Mouse (Mus musculus): ENCODE data around the gene Vmn1r40. TPM values are rescaled to one million over a fixed set of nuclear protein-coding genes. Genes with fewer than 3 reads are reported as not detected.

Vmn1r40 gene
- polyA plus RNA-seq, 1 experiment from 2014 or later = not detected

GRCm38 (mm10) chr6:89665155-89665554 lies 42.2 kb upstream of the Vmn1r40 start:
- no peak overlapping the region for H3K4me2 ChIP-seq (replicated peaks; ENCODE audit: low read depth)
- ATAC-seq (ENCODE audit: low FRiP score, low TSS enrichment) (no peak), DNase-seq (ENCODE audit: low spot score) (no peak)
- H3K27ac ChIP-seq (replicated peaks) = no peak overlapping the region
- H3K9ac ChIP-seq (ENCODE audit: low read length) = no peak overlapping the region
- TF ChIP-seq CTCF (IDR thresholded peaks at IDR 0.05; ENCODE audit: low read depth) = no peak
- no peak for TF ChIP-seq EP300 (optimal IDR thresholded peaks at IDR 0.05)
- no peaks in the 10 kb centered on the region for H3K9me3 ChIP-seq (ENCODE audit: control insufficient read depth, low read length)
- H3K4me3 ChIP-seq (ENCODE audit: low read depth, low read length) = no peak overlapping the region
- WGBS = 63% methylated on average over 8 of the region's 8 CpGs
- H3K36me3 ChIP-seq (ENCODE audit: control insufficient read depth, insufficient read depth, low read length) = peaks cover 3% of the 10 kb centered on the region
- H3K4me1 ChIP-seq (replicated peaks; ENCODE audit: control insufficient read depth, insufficient read depth) = no peaks in the 10 kb centered on the region
- no peaks in the 10 kb centered on the region for H3K27me3 ChIP-seq (ENCODE audit: control insufficient read depth, insufficient read depth, low read length)

- ATAC-seq (ENCODE audit: low FRiP score, low TSS enrichment) (no peak), DNase-seq (ENCODE audit: low spot score) (no peak)
- H3K4me1 ChIP-seq (replicated peaks; ENCODE audit: control insufficient read depth, insufficient read depth) = no peaks in the 10 kb centered on the region
- H3K9me3 ChIP-seq (ENCODE audit: control insufficient read depth, low read length) = no peaks in the 10 kb centered on the region
- no peak overlapping the region for H3K4me2 ChIP-seq (replicated peaks; ENCODE audit: low read depth)
- H3K4me3 ChIP-seq (ENCODE audit: low read depth, low read length) = no peak overlapping the region
- H3K27me3 ChIP-seq (ENCODE audit: control insufficient read depth, insufficient read depth, low read length) = no peaks in the 10 kb centered on the region
- peaks cover 3% of the 10 kb centered on the region for H3K36me3 ChIP-seq (ENCODE audit: control insufficient read depth, insufficient read depth, low read length)
- TF ChIP-seq CTCF (IDR thresholded peaks at IDR 0.05; ENCODE audit: low read depth) = no peak
- no peak for TF ChIP-seq EP300 (optimal IDR thresholded peaks at IDR 0.05)
- WGBS = 83% methylated on average over 7 of the region's 7 CpGs
- no peak overlapping the region for H3K9ac ChIP-seq (ENCODE audit: low read length)
- H3K27ac ChIP-seq (replicated peaks) = no peak overlapping the region
These were observed 41.7 kb upstream of the Vmn1r40 start for GRCm38 (mm10) chr6:89665667-89666066.

GRCm38 (mm10) chr6:89666976-89667375 lies 40.4 kb upstream of the Vmn1r40 start:
- DNase-seq (ENCODE audit: low spot score) (no peak), ATAC-seq (ENCODE audit: low FRiP score, low TSS enrichment) (no peak)
- no peaks in the 10 kb centered on the region for H3K4me1 ChIP-seq (replicated peaks; ENCODE audit: control insufficient read depth, insufficient read depth)
- 76% methylated on average over 3 of the region's 3 CpGs for WGBS
- no peaks in the 10 kb centered on the region for H3K9me3 ChIP-seq (ENCODE audit: control insufficient read depth, low read length)
- no peaks in the 10 kb centered on the region for H3K27me3 ChIP-seq (ENCODE audit: control insufficient read depth, insufficient read depth, low read length)
- no peak overlapping the region for H3K9ac ChIP-seq (ENCODE audit: low read length)
- no peak overlapping the region for H3K4me3 ChIP-seq (ENCODE audit: low read depth, low read length)
- TF ChIP-seq CTCF (IDR thresholded peaks at IDR 0.05; ENCODE audit: low read depth) (no peak), EP300 (optimal IDR thresholded peaks at IDR 0.05) (no peak)
- H3K36me3 ChIP-seq (ENCODE audit: control insufficient read depth, insufficient read depth, low read length) = peaks cover 3% of the 10 kb centered on the region
- no peak overlapping the region for H3K4me2 ChIP-seq (replicated peaks; ENCODE audit: low read depth)
- H3K27ac ChIP-seq (replicated peaks) = no peak overlapping the region

GRCm38 (mm10) chr6:89669556-89669955 lies 37.8 kb upstream of the Vmn1r40 start:
- DNase-seq (ENCODE audit: low spot score) (no peak), ATAC-seq (ENCODE audit: low FRiP score, low TSS enrichment) (no peak)
- H3K27me3 ChIP-seq (ENCODE audit: control insufficient read depth, insufficient read depth, low read length) = no peaks in the 10 kb centered on the region
- WGBS = 82% methylated on average over 6 of the region's 6 CpGs
- TF ChIP-seq CTCF (IDR thresholded peaks at IDR 0.05; ENCODE audit: low read depth) (no peak), EP300 (optimal IDR thresholded peaks at IDR 0.05) (no peak)
- no peak overlapping the region for H3K27ac ChIP-seq (replicated peaks)
- no peak overlapping the region for H3K4me2 ChIP-seq (replicated peaks; ENCODE audit: low read depth)
- no peak overlapping the region for H3K9ac ChIP-seq (ENCODE audit: low read length)
- H3K36me3 ChIP-seq (ENCODE audit: control insufficient read depth, insufficient read depth, low read length) = no peaks in the 10 kb centered on the region; the same call in 1 of the 2 replicates
- H3K9me3 ChIP-seq (ENCODE audit: control insufficient read depth, low read length) = no peaks in the 10 kb centered on the region
- no peak overlapping the region for H3K4me3 ChIP-seq (ENCODE audit: low read depth, low read length)
- H3K4me1 ChIP-seq (replicated peaks; ENCODE audit: control insufficient read depth, insufficient read depth) = no peaks in the 10 kb centered on the region

- Histone ChIP-seq H3K4me3 (ENCODE audit: low read depth, low read length) (no peak overlapping the region), H3K4me2 (replicated peaks; ENCODE audit: low read depth) (no peak overlapping the region), H3K36me3 (ENCODE audit: control insufficient read depth, insufficient read depth, low read length) (no peaks in the 10 kb centered on the region; the same call in 1 of the 2 replicates), H3K27ac (replicated peaks) (no peak overlapping the region), H3K9ac (ENCODE audit: low read length) (no peak overlapping the region), H3K9me3 (ENCODE audit: control insufficient read depth, low read length) (no peaks in the 10 kb centered on the region), H3K4me1 (replicated peaks; ENCODE audit: control insufficient read depth, insufficient read depth) (no peaks in the 10 kb centered on the region), H3K27me3 (ENCODE audit: control insufficient read depth, insufficient read depth, low read length) (no peaks in the 10 kb centered on the region)
- DNase-seq (ENCODE audit: low spot score) (no peak), ATAC-seq (ENCODE audit: low FRiP score, low TSS enrichment) (no peak)
- WGBS = 77% methylated on average over 6 of the region's 6 CpGs
- TF ChIP-seq CTCF (IDR thresholded peaks at IDR 0.05; ENCODE audit: low read depth) (no peak), EP300 (optimal IDR thresholded peaks at IDR 0.05) (no peak)
These were observed 35.9 kb upstream of the Vmn1r40 start for GRCm38 (mm10) chr6:89671431-89671830.

GRCm38 (mm10) chr6:89672641-89673040 lies 34.7 kb upstream of the Vmn1r40 start:
- no peaks in the 10 kb centered on the region for H3K27me3 ChIP-seq (ENCODE audit: control insufficient read depth, insufficient read depth, low read length)
- no peak for DNase-seq (ENCODE audit: low spot score)
- H3K4me1 ChIP-seq (replicated peaks; ENCODE audit: control insufficient read depth, insufficient read depth) = no peaks in the 10 kb centered on the region
- no peaks in the 10 kb centered on the region for H3K9me3 ChIP-seq (ENCODE audit: control insufficient read depth, low read length)
- 84% methylated on average over 7 of the region's 7 CpGs for WGBS
- TF ChIP-seq CTCF (IDR thresholded peaks at IDR 0.05; ENCODE audit: low read depth) (no peak), EP300 (optimal IDR thresholded peaks at IDR 0.05) (no peak)
- no peaks in the 10 kb centered on the region; the same call in 1 of the 2 replicates for H3K36me3 ChIP-seq (ENCODE audit: control insufficient read depth, insufficient read depth, low read length)
- H3K4me3 ChIP-seq (ENCODE audit: low read depth, low read length) = no peak overlapping the region
- no peak overlapping the region for H3K9ac ChIP-seq (ENCODE audit: low read length)
- H3K27ac ChIP-seq (replicated peaks) = no peak overlapping the region
- H3K4me2 ChIP-seq (replicated peaks; ENCODE audit: low read depth) = no peak overlapping the region
- ATAC-seq (ENCODE audit: low FRiP score, low TSS enrichment) = no peak
